Mouse (Mus musculus) embryonic facial prominence, embryonic 15.5 days (tissue): ENCODE measurements around the gene Zbtb16. TPM values are rescaled to one million over a fixed set of nuclear protein-coding genes. Genes with fewer than 3 reads are reported as not detected.

Source experiments
- ATAC-seq: fragments of 200-750 bp; cut with Nextera tagmentation; 2 replicates; pipeline ENCODE4 v1.8.0; 2017; ENCODE audit warnings: low read depth, moderate TSS enrichment; ENCODE audit not compliant: insufficient number of reproducible peaks, low FRiP score, low TSS enrichment
- H3K27ac ChIP-seq: fragments of 300-500 bp; sonication (generic); replicated peaks from 2 replicates; pipeline ENCODE4 v1.5.1; 2015; ENCODE audit warnings: mild to moderate bottlenecking, inconsistent platforms
- H3K27me3 ChIP-seq: fragments of 300-500 bp; sonication (generic); 2 replicates; pipeline ENCODE4 v1.6.1; 2015; ENCODE audit warnings: inconsistent platforms
- H3K36me3 ChIP-seq: fragments of 300-500 bp; sonication (generic); 2 replicates; pipeline ENCODE4 v1.6.1; 2015; ENCODE audit warnings: mild to moderate bottlenecking, inconsistent platforms
- H3K4me1 ChIP-seq: fragments of 300-500 bp; sonication (generic); 2 replicates; pipeline ENCODE4 v1.6.1; 2015; ENCODE audit warnings: inconsistent platforms
- H3K4me2 ChIP-seq: fragments of 300-500 bp; sonication (generic); replicated peaks from 2 replicates; pipeline ENCODE4 v1.6.1; 2015; ENCODE audit warnings: mild to moderate bottlenecking, inconsistent platforms
- H3K4me3 ChIP-seq: fragments of 300-500 bp; sonication (generic); replicated peaks from 2 replicates; pipeline ENCODE4 v1.5.1; 2015; ENCODE audit warnings: mild to moderate bottlenecking, inconsistent platforms
- H3K9ac ChIP-seq: fragments of 300-500 bp; sonication (generic); 2 replicates; pipeline ENCODE4 v1.6.1; 2015; ENCODE audit warnings: inconsistent platforms
- H3K9me3 ChIP-seq: fragments of 300-500 bp; sonication (generic); replicated peaks from 2 replicates; pipeline ENCODE4 v1.6.1; 2016; ENCODE audit warnings: inconsistent platforms
- WGBS: fragments of 180-500 bp; shearing (Covaris S2); methylation state at CpG from one replicate; pipeline ENCODE4 v1.1.7; 2015; 5-methylcytosine and 5-hydroxymethylcytosine counted together
- polyA plus RNA-seq: library from polyadenylated mRNA; unstranded; fragments of >200 nt; fragmentation: Nextera tagmentation; extraction: Ambion mirVana; gene quantifications from 2 replicates; pipeline ENCODE4 v1.2.1, GENCODE M21; 2015

Gene Zbtb16
- polyA plus RNA-seq, 1 experiment from 2014 or later, result 10.0 TPM

DNA sequence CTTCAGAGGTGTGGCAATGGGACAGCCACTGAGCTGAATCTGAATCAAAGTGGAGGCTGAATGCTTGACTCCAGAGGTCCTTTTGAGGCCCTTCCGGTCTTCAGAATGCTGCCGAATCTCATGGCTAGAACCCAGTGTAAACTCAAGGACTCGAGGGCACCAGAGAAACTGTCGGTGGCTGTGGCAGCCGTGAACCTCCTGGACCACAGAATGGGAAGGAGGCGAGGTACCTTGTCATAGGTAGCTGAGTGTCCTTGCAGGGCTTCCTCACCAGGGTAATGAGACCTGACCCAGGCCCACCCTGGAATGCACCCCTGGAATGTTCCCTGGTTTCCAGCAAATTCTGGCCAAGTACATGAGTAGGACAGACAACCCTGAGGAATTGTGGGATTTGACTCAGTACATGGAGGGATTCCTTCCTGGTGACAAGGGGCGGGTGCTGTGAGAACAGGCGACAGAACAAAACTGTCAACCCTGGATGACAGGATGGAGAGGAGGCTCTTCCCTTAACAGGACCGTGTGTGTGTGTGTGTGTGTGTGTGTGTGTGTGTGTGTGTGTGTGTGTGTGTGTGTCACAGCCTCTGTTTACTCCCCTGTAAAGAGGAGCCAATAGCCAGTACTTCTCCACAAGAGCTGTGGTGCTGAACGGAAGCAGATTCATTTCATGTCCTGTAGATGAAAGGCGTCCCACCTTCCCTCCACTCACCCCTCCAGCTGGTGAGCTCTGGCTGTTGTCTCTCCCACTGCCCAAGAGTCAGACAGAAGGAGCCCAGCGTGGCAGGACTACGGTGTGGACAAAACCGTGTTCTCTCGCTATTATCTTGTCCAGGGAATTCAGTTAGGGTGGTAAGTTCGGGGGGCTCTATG lies 189.0 kb downstream of the Zbtb16 start:
- no peak for ATAC-seq
- no peak overlapping the region for H3K4me3 ChIP-seq
- H3K4me2 ChIP-seq, result no peak overlapping the region
- no peaks in the 10 kb centered on the region for H3K36me3 ChIP-seq
- no peak overlapping the region for H3K27ac ChIP-seq
- H3K9me3 ChIP-seq, result no peaks in the 10 kb centered on the region; the same call in 1 of the 2 replicates
- peaks cover 12% of the 10 kb centered on the region for H3K4me1 ChIP-seq
- H3K27me3 ChIP-seq, result peaks cover 23% of the 10 kb centered on the region
- no peak overlapping the region for H3K9ac ChIP-seq
- 49% methylated on average over 16 of the region's 16 CpGs for WGBS

DNA sequence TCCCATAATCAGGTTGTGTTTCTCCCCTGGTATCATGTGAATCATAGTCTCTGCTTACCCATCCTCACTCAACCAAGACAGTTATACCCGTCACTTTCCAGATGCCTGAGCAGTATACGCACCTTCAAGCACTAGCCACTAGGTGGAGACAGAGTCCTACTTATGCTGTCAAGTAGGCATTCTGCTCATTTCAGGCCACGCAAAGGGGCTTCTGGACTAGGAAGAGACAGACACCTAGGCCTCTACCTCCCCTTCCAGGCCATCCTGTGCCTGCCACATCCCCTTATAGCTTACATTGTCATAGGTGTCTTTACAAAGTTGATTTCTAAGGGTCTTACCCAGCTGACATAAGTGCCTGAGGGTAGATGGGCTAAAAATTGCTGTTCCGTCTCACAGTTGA lies 189.8 kb downstream of the Zbtb16 start:
- Histone ChIP-seq H3K4me1 (peaks cover 12% of the 10 kb centered on the region), H3K4me2 (no peak overlapping the region), H3K27ac (no peak overlapping the region), H3K36me3 (no peaks in the 10 kb centered on the region), H3K9me3 (no peaks in the 10 kb centered on the region; the same call in 1 of the 2 replicates), H3K9ac (no peak overlapping the region), H3K27me3 (peaks cover 23% of the 10 kb centered on the region), H3K4me3 (no peak overlapping the region)
- WGBS, result 25% methylated on average over 4 of the region's 4 CpGs
- ATAC-seq, result no peak

- H3K9me3 ChIP-seq, result no peaks in the 10 kb centered on the region; the same call in 1 of the 2 replicates
- WGBS, result 47% methylated on average over 4 of the region's 4 CpGs
- no peak for ATAC-seq
Measured at GRCm38 (mm10) chr9:48645648-48646126, 190.3 kb downstream of the Zbtb16 start.

GRCm38 (mm10) chr9:48644926-48645647 lies 190.9 kb downstream of the Zbtb16 start:
- no peak for ATAC-seq
- Histone ChIP-seq H3K9ac (no peak overlapping the region), H3K4me1 (peaks cover 12% of the 10 kb centered on the region), H3K4me2 (no peak overlapping the region), H3K9me3 (no peaks in the 10 kb centered on the region; the same call in 1 of the 2 replicates), H3K4me3 (no peak overlapping the region), H3K27me3 (peaks cover 18% of the 10 kb centered on the region), H3K36me3 (no peaks in the 10 kb centered on the region), H3K27ac (no peak overlapping the region)
- WGBS, result 51% methylated on average over 13 of the region's 13 CpGs

More at GRCm38 (mm10) chr9:48645648-48646126, 190.3 kb downstream of the Zbtb16 start:
- Histone ChIP-seq H3K36me3 (no peaks in the 10 kb centered on the region), H3K27me3 (peaks cover 23% of the 10 kb centered on the region), H3K27ac (no peak overlapping the region), H3K4me3 (no peak overlapping the region), H3K9ac (no peak overlapping the region), H3K4me2 (no peak overlapping the region), H3K4me1 (peaks cover 12% of the 10 kb centered on the region)

DNA sequence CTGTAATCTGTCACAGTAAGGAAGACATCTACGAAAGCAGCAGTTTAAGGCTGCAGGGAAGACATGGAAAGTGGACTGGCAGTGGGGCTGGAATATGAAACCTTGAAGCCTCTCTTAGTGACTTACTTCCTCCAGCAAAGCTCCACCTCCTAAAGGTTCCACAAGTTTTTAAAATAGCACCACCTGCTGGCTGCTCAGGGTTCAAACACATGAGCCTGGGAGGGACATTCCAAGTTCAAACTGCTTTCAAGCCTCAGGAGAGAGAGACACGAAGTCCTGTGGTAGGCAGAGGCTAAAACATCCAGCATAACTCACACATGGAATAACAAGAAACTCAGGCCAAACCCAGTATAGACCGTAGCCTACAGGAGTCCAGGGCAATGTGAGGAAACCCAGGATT lies 191.6 kb downstream of the Zbtb16 start:
- 76% methylated on average over 3 of the region's 3 CpGs for WGBS
- Histone ChIP-seq H3K4me2 (no peak overlapping the region), H3K9me3 (no peaks in the 10 kb centered on the region; the same call in 1 of the 2 replicates), H3K9ac (no peak overlapping the region), H3K4me1 (peaks cover 7% of the 10 kb centered on the region), H3K27me3 (peaks cover 18% of the 10 kb centered on the region; the same call in 1 of the 2 replicates), H3K27ac (no peak overlapping the region), H3K4me3 (no peak overlapping the region), H3K36me3 (no peaks in the 10 kb centered on the region)
- no peak for ATAC-seq

GRCm38 (mm10) chr9:48641636-48642035 lies 194.4 kb downstream of the Zbtb16 start:
- Histone ChIP-seq H3K9ac (no peak overlapping the region), H3K9me3 (no peaks in the 10 kb centered on the region; the same call in 1 of the 2 replicates), H3K27me3 (no peaks in the 10 kb centered on the region), H3K4me1 (no peaks in the 10 kb centered on the region), H3K36me3 (no peaks in the 10 kb centered on the region), H3K4me3 (no peak overlapping the region), H3K4me2 (no peak overlapping the region), H3K27ac (no peak overlapping the region)
- ATAC-seq, result no peak
- WGBS, result 90% methylated on average over 8 of the region's 8 CpGs

- no peaks in the 10 kb centered on the region for H3K36me3 ChIP-seq
- no peaks in the 10 kb centered on the region; the same call in 1 of the 2 replicates for H3K9me3 ChIP-seq
- H3K9ac ChIP-seq, result no peak overlapping the region
- no peak overlapping the region for H3K4me2 ChIP-seq
- H3K4me3 ChIP-seq, result no peak overlapping the region
- no peak overlapping the region for H3K27ac ChIP-seq
- no peak for ATAC-seq
- WGBS, result 75% methylated on average over 8 of the region's 8 CpGs
- H3K27me3 ChIP-seq, result no peaks in the 10 kb centered on the region
- H3K4me1 ChIP-seq, result no peaks in the 10 kb centered on the region
Measured at GRCm38 (mm10) chr9:48640881-48641280, 195.1 kb downstream of the Zbtb16 start.

DNA sequence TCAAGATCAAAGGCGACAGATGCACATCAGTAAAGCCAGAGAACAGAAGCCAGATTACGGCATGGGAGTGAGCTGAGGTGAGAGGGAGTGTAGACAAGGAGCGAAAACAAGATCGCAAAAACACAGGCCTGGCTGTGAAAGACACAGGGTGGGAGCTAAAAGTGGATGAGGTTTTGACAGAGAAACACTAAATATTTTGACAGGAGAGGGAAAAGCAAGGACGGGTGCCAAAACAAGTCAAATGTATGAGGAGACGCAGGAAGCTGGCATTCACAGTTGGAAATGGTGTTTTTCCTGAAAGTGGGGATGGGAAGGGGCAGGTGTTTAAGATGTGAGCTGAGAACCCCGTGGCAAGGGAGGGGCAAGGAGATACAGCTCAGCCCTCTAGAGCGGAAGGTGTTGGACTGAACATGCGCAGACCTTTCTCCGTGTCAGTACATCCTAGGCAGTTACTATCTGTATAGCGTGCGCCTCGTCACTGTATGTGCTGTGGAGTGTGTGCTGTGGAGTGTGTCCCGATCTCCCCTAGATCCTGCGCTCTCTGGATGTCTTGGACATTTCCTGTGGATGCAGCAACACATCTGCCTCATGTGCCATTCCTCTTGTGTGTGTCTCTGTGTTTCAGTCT lies 197.7 kb downstream of the Zbtb16 start:
- H3K36me3 ChIP-seq, result no peaks in the 10 kb centered on the region
- H3K4me1 ChIP-seq, result no peaks in the 10 kb centered on the region
- H3K4me2 ChIP-seq, result no peak overlapping the region
- 68% methylated on average over 15 of the region's 15 CpGs for WGBS
- ATAC-seq, result no peak
- H3K9ac ChIP-seq, result no peak overlapping the region
- no peak overlapping the region for H3K27ac ChIP-seq
- peaks cover 5% of the 10 kb centered on the region; the same call in 1 of the 2 replicates for H3K27me3 ChIP-seq
- H3K4me3 ChIP-seq, result no peak overlapping the region
- H3K9me3 ChIP-seq, result no peaks in the 10 kb centered on the region

- no peak overlapping the region for H3K4me2 ChIP-seq
Measured at GRCm38 (mm10) chr9:48637161-48637560, 198.9 kb downstream of the Zbtb16 start.

DNA sequence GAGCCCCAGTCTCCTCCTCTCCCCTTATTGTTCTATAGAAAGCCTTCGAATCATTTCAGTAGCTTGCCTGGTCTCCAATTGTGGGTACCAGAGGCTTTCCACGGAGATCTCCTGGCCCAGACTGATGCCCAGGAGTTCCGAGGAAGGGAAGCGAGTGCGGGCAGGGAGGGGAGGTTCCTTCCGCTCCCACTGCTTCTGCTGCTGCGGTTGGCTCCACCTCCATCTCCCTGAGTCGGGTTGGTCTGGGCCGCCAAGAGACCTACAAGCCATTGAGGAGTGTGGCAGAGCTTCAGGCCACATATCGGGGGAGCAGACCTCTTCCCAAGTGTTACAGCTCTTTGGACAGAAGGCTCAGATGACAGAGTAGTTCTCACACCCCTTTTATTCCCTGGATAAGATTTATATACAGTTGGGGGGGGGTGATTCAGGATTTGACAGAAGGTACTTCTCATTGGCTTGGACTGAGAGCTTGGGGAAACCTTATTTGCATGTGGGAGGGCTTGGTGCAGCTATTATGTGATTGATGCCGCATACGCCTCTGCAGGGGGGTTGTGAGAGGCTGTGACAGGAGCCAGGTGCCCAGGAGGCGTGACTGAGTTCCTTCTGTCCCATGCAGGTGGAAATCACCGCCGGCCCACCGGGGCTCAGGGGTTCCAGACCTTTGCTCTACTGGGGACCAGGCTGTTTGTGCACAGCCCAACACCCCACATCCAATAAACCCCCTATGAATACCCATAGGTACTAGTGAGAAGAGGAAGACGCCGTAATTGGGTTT lies 200.3 kb downstream of the Zbtb16 start:
- no peak overlapping the region for H3K4me2 ChIP-seq
- H3K27ac ChIP-seq, result no peak overlapping the region
- no peaks in the 10 kb centered on the region for H3K4me1 ChIP-seq
- H3K9me3 ChIP-seq, result no peaks in the 10 kb centered on the region
- no peak overlapping the region for H3K9ac ChIP-seq
- H3K4me3 ChIP-seq, result no peak overlapping the region
- ATAC-seq, result no peak
- WGBS, result 39% methylated on average over 18 of the region's 18 CpGs
- no peaks in the 10 kb centered on the region for H3K36me3 ChIP-seq
- peaks cover 5% of the 10 kb centered on the region; the same call in 1 of the 2 replicates for H3K27me3 ChIP-seq

More at GRCm38 (mm10) chr9:48637161-48637560, 198.9 kb downstream of the Zbtb16 start:
- Histone ChIP-seq H3K27ac (no peak overlapping the region), H3K36me3 (no peaks in the 10 kb centered on the region), H3K27me3 (peaks cover 5% of the 10 kb centered on the region; the same call in 1 of the 2 replicates), H3K9ac (no peak overlapping the region), H3K4me1 (no peaks in the 10 kb centered on the region), H3K4me3 (no peak overlapping the region), H3K9me3 (no peaks in the 10 kb centered on the region)
- 86% methylated on average over 7 of the region's 7 CpGs for WGBS
- ATAC-seq, result no peak
